Mouse (Mus musculus) liver, embryonic 14.5 days (tissue): ENCODE measurements around the gene Coq8a.

Experiments used
- CTCF ChIP-seq: IDR thresholded peaks from 2 replicates; pipeline ENCODE4 v1.5.1; 2016; ENCODE audit warnings: antibody characterized with exemption, low read depth, control low read depth
- EP300 ChIP-seq: IDR thresholded peaks from 2 replicates; pipeline ENCODE4 v1.6.1; 2016; ENCODE audit warnings: antibody characterized with exemption, low read depth

DNA sequence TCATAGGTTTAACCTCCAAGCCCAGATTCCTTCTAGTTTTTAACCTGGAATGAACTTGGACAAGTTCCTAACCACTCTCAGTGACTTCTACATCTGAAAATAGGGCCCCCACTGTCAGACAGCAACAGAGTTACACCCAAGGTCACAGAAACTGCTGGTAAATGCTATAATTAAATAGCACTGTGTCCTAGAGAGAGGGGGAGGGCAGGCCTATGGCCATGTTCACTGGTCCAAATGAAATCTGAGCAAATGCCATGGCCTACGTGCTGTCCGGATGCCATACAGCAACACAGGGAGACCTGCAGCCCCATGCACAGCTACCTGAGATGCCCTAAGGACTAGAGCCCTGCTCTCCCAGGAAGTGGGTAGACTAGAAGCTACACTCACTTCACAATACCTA is 19.6 kb downstream of the Coq8a start:
- no peak for TF ChIP-seq CTCF
- no peak for TF ChIP-seq EP300
